ENCODE assay signal across 18 mouse cellular contexts in genomic region chr6:31614563-31614962, GRCm38 (mm10). TPM values are rescaled to one million over a fixed set of nuclear protein-coding genes. Genes with fewer than 3 reads are reported as not detected.
A peak's percentile ranks its signal among the peaks of the same experiment; 100 is the strongest.
DNase-seq lines count a peak whose midpoint lies in the region; ATAC-seq and TF ChIP-seq lines count a peak whose summit lies in the region.
"Had no signal": no experiment of that assay in that cellular context is flagged by ENCODE, and none has a peak within 500 bp of the region (broad histone marks: within the 10 kb centered on the region; RNA-seq: fewer than 3 reads in every experiment).

No protein-coding gene starts in this region.

- peak overlapping the region; percentile 76 for H3K27ac ChIP-seq in heart, embryonic 13.5 days (replicated peaks)
- H3K27ac ChIP-seq in brown adipose tissue, adult 24 weeks (replicated peaks; ENCODE audit: low read depth, low read length), result peak overlapping the region; percentile 54
- peak overlapping the region; percentile 97 for H3K27ac ChIP-seq in liver, embryonic 14.5 days
- H3K27ac ChIP-seq: midbrain, embryonic 12.5 days; stomach, embryonic 15.5 days had no signal

- no peak for DNase-seq in heart, adult 8-10 months (ENCODE audit: low spot score)
- DNase-seq in liver, embryonic 14.5 days (ENCODE audit: low read depth in 3 of 3, low spot score in 3 of 3), result no peak
- DNase-seq in testis, postnatal 10 days (ENCODE audit: low spot score), result no peak
- DNase-seq in thymus, postnatal 0 days (ENCODE audit: low spot score), result no peak
- DNase-seq: adrenal gland, postnatal 10 days; cerebellum, adult 18-20 months; gastrocnemius, postnatal 14 days; kidney, adult 8-10 months; kidney, postnatal 36 days; lung, postnatal 14 days; right cerebral cortex, postnatal 14 days; thymus, postnatal 14 days had no signal

- 67% methylated on average over 4 of the region's 4 CpGs for WGBS in heart, embryonic 13.5 days
- 51% methylated on average over 4 of the region's 4 CpGs for WGBS in liver, embryonic 14.5 days (ENCODE audit: insufficient replicate concordance)

- no peaks in the 10 kb centered on the region for H3K27me3 ChIP-seq in erythroblast, embryonic 14.5 days (ENCODE audit: control insufficient read depth)
- H3K27me3 ChIP-seq in heart, embryonic 13.5 days (replicated peaks), result no peaks in the 10 kb centered on the region
- H3K27me3 ChIP-seq in liver, embryonic 14.5 days (ENCODE audit: control insufficient read depth, insufficient read depth, low read length), result no peaks in the 10 kb centered on the region
- H3K27me3 ChIP-seq: stomach, embryonic 15.5 days had no signal

- H3K4me2 ChIP-seq in heart, embryonic 13.5 days, result peak overlapping the region; percentile 34; the same call in 1 of the 2 replicates
- H3K4me2 ChIP-seq in liver, embryonic 14.5 days (ENCODE audit: low read depth), result peak overlapping the region; percentile 92
- H3K4me2 ChIP-seq: midbrain, embryonic 12.5 days; stomach, embryonic 15.5 days had no signal

- 0 out of 2 replicates have a peak overlapping the region, but pooled peaks have one; percentile 61 for H3K9ac ChIP-seq in heart, embryonic 13.5 days
- H3K9ac ChIP-seq in liver, embryonic 14.5 days (replicated peaks), result peak overlapping the region; percentile 98
- H3K9ac ChIP-seq: midbrain, embryonic 12.5 days; stomach, embryonic 15.5 days had no signal

- no peak for ATAC-seq in erythroblast, adult 5-6 weeks (replicated peaks; ENCODE audit: low FRiP score, poor library complexity, severe bottlenecking)
- ATAC-seq in heart, embryonic 13.5 days (ENCODE audit: extremely low read depth, insufficient number of reproducible peaks, low FRiP score, low TSS enrichment), result no peak
- no peak for ATAC-seq in liver, embryonic 14.5 days (ENCODE audit: insufficient read depth)

- peak overlapping the region; percentile 81 for H3K4me3 ChIP-seq in erythroblast, embryonic 14.5 days (replicated peaks)
- H3K4me3 ChIP-seq in heart, embryonic 13.5 days, result no peak overlapping the region
- no peak overlapping the region for H3K4me3 ChIP-seq in brown adipose tissue, adult 24 weeks (ENCODE audit: insufficient read depth, low read depth, low read length)
- peak overlapping the region; percentile 69 to 95 for H3K4me3 ChIP-seq in liver, embryonic 14.5 days (ENCODE audit: insufficient read depth in 1 of 2, low read depth in 2 of 2, low read length in 2 of 2)
- H3K4me3 ChIP-seq: midbrain, embryonic 12.5 days; stomach, embryonic 15.5 days had no signal

- peaks cover 98% of the 10 kb centered on the region for H3K4me1 ChIP-seq in erythroblast, embryonic 14.5 days (ENCODE audit: control insufficient read depth)
- H3K4me1 ChIP-seq in heart, embryonic 13.5 days, result peaks cover 66% of the 10 kb centered on the region
- H3K4me1 ChIP-seq in brown adipose tissue, adult 24 weeks (ENCODE audit: control insufficient read depth, insufficient read depth, insufficient read length, low read length), result peaks cover 43% of the 10 kb centered on the region
- peaks cover 59 to 75% of the 10 kb centered on the region in 2 experiments for H3K4me1 ChIP-seq in liver, embryonic 14.5 days (replicated peaks; ENCODE audit: control insufficient read depth in 2 of 2, insufficient read depth in 2 of 2, low read length in 1 of 2)
- H3K4me1 ChIP-seq: midbrain, embryonic 12.5 days; stomach, embryonic 15.5 days had no signal

- H3K9me3 ChIP-seq in erythroblast, embryonic 14.5 days (ENCODE audit: control insufficient read depth, low read length), result no peaks in the 10 kb centered on the region
- no peaks in the 10 kb centered on the region for H3K9me3 ChIP-seq in heart, embryonic 13.5 days
- H3K9me3 ChIP-seq in liver, embryonic 14.5 days (ENCODE audit: control insufficient read depth, low read length), result no peaks in the 10 kb centered on the region
- H3K9me3 ChIP-seq: midbrain, embryonic 12.5 days; stomach, embryonic 15.5 days had no signal

- TF ChIP-seq EP300 in liver, embryonic 14.5 days (IDR thresholded peaks at IDR 0.05; ENCODE audit: low read depth), result no peak

- TF ChIP-seq CTCF in liver, embryonic 14.5 days (IDR thresholded peaks at IDR 0.05; ENCODE audit: low read depth), result no peak

- H3K36me3 ChIP-seq in erythroblast, embryonic 14.5 days (ENCODE audit: control insufficient read depth), result peaks cover 32% of the 10 kb centered on the region
- no peaks in the 10 kb centered on the region for H3K36me3 ChIP-seq in heart, embryonic 13.5 days
- no peaks in the 10 kb centered on the region for H3K36me3 ChIP-seq in liver, embryonic 14.5 days (replicated peaks; ENCODE audit: control insufficient read depth, insufficient read depth, low read depth)
- H3K36me3 ChIP-seq: midbrain, embryonic 12.5 days; stomach, embryonic 15.5 days had no signal

RNA-seq across cellular contexts. Expression of gene Podxl, which starts 50.8 kb away (rescaled TPM):
- 0.23 and 0.29 TPM in 2 replicates for polyA plus RNA-seq in erythroblast, embryonic 14.5 days (2012)
- total RNA-seq in erythroblast, adult 5-6 weeks (2015; ENCODE audit: low replicate concordance), result not detected in 2 replicates
- total RNA-seq in erythroblast, adult 5-6 weeks (2017; ENCODE audit: low replicate concordance), result not detected in 2 replicates
- 18.4 and 22.2 TPM in 2 replicates for polyA plus RNA-seq in heart, embryonic 13.5 days (2015; fragmentation: Nextera tagmentation; extraction: Ambion mirVana)
- total RNA-seq in heart, adult 8-10 months (2022), result 10 to 100 TPM; 75.2 to 81.7 (median 75.7) TPM
- polyA plus RNA-seq in brown adipose tissue, adult 24 weeks (2012; ENCODE audit: insufficient read depth, insufficient read length, missing spikeins), result 13.0 and 18.7 TPM in 2 replicates
- polyA plus RNA-seq in liver, embryonic 14.5 days (2012; rRNA removed), result 8.1 and 8.2 TPM in 2 replicates
- 5.0 and 6.0 TPM in 2 replicates for polyA plus RNA-seq in liver, embryonic 14.5 days (2014; fragmentation: Nextera tagmentation; extraction: Ambion mirVana)
- 1.5 and 1.6 TPM in 2 replicates for polyA plus RNA-seq in thymus, postnatal 0 days (2015; fragmentation: Nextera tagmentation; extraction: Ambion mirVana)

Comparison
In these comparisons a context has a peak if more than half of its experiments do, and no peak if none do; other contexts are left out.
1. H3K4me3 ChIP-seq: peak in erythroblast, embryonic 14.5 days (single experiment) and liver, embryonic 14.5 days (2 of 2); none in heart, embryonic 13.5 days (single experiment) and brown adipose tissue, adult 24 weeks (single experiment).
2. Peak in every context shown above with its lines, with median percentiles within 50 percentile points of each other: H3K27ac ChIP-seq.